Mouse (Mus musculus) embryonic facial prominence, embryonic 14.5 days (tissue): Measurements from ENCODE around the gene Ppp4r3a. TPM values are rescaled to one million over a fixed set of nuclear protein-coding genes. Genes with fewer than 3 reads are reported as not detected.

Experiments
- ATAC-seq: fragments of 200-750 bp; cut with Nextera tagmentation; 2 replicates; pipeline ENCODE4 v1.8.0; 2017; ENCODE audit warnings: low read depth, moderate number of reproducible peaks, moderate TSS enrichment
- DNase-seq: peaks from one replicate; pipeline ENCODE4 v3.0.0-alpha.2; 2015; ENCODE audit warnings: low spot score
- H3K27ac ChIP-seq: fragments of 300-500 bp; sonication (generic); replicated peaks from 2 replicates; pipeline ENCODE4 v1.5.1; 2014; ENCODE audit warnings: low read depth, mild to moderate bottlenecking, low read length, moderate library complexity
- H3K27me3 ChIP-seq: fragments of 300-500 bp; sonication (generic); replicated peaks from 2 replicates; pipeline ENCODE4 v1.6.1; 2014; ENCODE audit warnings: low read length; ENCODE audit not compliant: control insufficient read depth, insufficient read depth
- H3K36me3 ChIP-seq: fragments of 300-500 bp; sonication (generic); 2 replicates; pipeline ENCODE4 v1.6.1; 2014; ENCODE audit warnings: low read length, mixed read lengths; ENCODE audit not compliant: control insufficient read depth, insufficient read depth
- H3K4me1 ChIP-seq: fragments of 300-500 bp; sonication (generic); 2 replicates; pipeline ENCODE4 v1.6.1; 2014; ENCODE audit warnings: antibody characterized with exemption, low read length; ENCODE audit not compliant: control insufficient read depth, insufficient read depth
- H3K4me2 ChIP-seq: fragments of 300-500 bp; sonication (generic); 2 replicates; pipeline ENCODE4 v1.6.1; 2014; ENCODE audit warnings: low read depth, mild to moderate bottlenecking, low read length, moderate library complexity, mixed read lengths
- H3K4me3 ChIP-seq: fragments of 300-500 bp; sonication (generic); 2 replicates; pipeline ENCODE4 v1.5.1; 2014; ENCODE audit warnings: low read depth, mild to moderate bottlenecking, low read length
- H3K9ac ChIP-seq: fragments of 300-500 bp; sonication (generic); 2 replicates; pipeline ENCODE4 v1.6.1; 2014; ENCODE audit warnings: low read depth, mild to moderate bottlenecking, low read length, moderate library complexity, mixed read lengths
- H3K9me3 ChIP-seq: fragments of 300-500 bp; sonication (generic); 2 replicates; pipeline ENCODE4 v1.6.1; 2016; ENCODE audit warnings: low read length; ENCODE audit not compliant: control insufficient read depth
- WGBS: fragments of 180-500 bp; shearing (Covaris S2); extraction: QIAGEN DNeasy Blood & Tissue Kit; methylation state at CpG from one replicate; pipeline ENCODE4 v1.1.7; 2014; 5-methylcytosine and 5-hydroxymethylcytosine counted together
- polyA plus RNA-seq: library from polyadenylated mRNA; unstranded; fragments of >200 nt; fragmentation: Nextera tagmentation; extraction: Ambion mirVana; gene quantifications from 2 replicates; pipeline ENCODE4 v1.2.1, GENCODE M21; 2014

The Ppp4r3a gene
- polyA plus RNA-seq, 1 experiment from 2014 or later: 33.9 TPM

- Histone ChIP-seq H3K4me3 (peak overlapping the region; percentile 70), H3K36me3 (no peaks in the 10 kb centered on the region), H3K9ac (0 out of 2 replicates have a peak overlapping the region, but pooled peaks have one; percentile 35), H3K4me1 (peaks cover 7% of the 10 kb centered on the region; the same call in 1 of the 2 replicates), H3K9me3 (no peaks in the 10 kb centered on the region), H3K4me2 (peak overlapping the region; percentile 95), H3K27ac (no peak overlapping the region), H3K27me3 (peaks cover 36% of the 10 kb centered on the region)
- WGBS: 39% methylated on average over 7 of the region's 7 CpGs
- ATAC-seq (no peak), DNase-seq (peak; percentile 51)
These were observed 57.0 kb downstream of the Ppp4r3a start for GRCm38 (mm10) chr12:101026518-101026917.

GRCm38 (mm10) chr12:101026025-101026424 is 57.5 kb downstream of the Ppp4r3a start:
- H3K9ac ChIP-seq: no peak overlapping the region
- H3K27me3 ChIP-seq: peaks cover 36% of the 10 kb centered on the region
- DNase-seq (no peak), ATAC-seq (no peak)
- peaks cover 7% of the 10 kb centered on the region; the same call in 1 of the 2 replicates for H3K4me1 ChIP-seq
- H3K36me3 ChIP-seq: no peaks in the 10 kb centered on the region
- no peak overlapping the region for H3K4me2 ChIP-seq
- WGBS: 77% methylated on average over 4 of the region's 4 CpGs
- no peak overlapping the region for H3K27ac ChIP-seq
- H3K9me3 ChIP-seq: no peaks in the 10 kb centered on the region
- H3K4me3 ChIP-seq: no peak overlapping the region

GRCm38 (mm10) chr12:101025379-101025778 is 58.1 kb downstream of the Ppp4r3a start:
- no peak overlapping the region for H3K27ac ChIP-seq
- no peak overlapping the region for H3K4me2 ChIP-seq
- H3K27me3 ChIP-seq: peaks cover 36% of the 10 kb centered on the region
- no peak overlapping the region for H3K4me3 ChIP-seq
- H3K4me1 ChIP-seq: peaks cover 7% of the 10 kb centered on the region; the same call in 1 of the 2 replicates
- WGBS: 57% methylated on average over 7 of the region's 7 CpGs
- no peaks in the 10 kb centered on the region for H3K36me3 ChIP-seq
- H3K9me3 ChIP-seq: no peaks in the 10 kb centered on the region
- DNase-seq: peak; percentile 73
- H3K9ac ChIP-seq: no peak overlapping the region
- peak; percentile 53; the same call in 1 of the 2 replicates for ATAC-seq

- H3K27me3 ChIP-seq: peaks cover 36% of the 10 kb centered on the region
- no peak overlapping the region for H3K4me2 ChIP-seq
- H3K27ac ChIP-seq: no peak overlapping the region
- no peak for DNase-seq
- no peaks in the 10 kb centered on the region for H3K9me3 ChIP-seq
- peaks cover 7% of the 10 kb centered on the region; the same call in 1 of the 2 replicates for H3K4me1 ChIP-seq
- H3K9ac ChIP-seq: no peak overlapping the region
- H3K36me3 ChIP-seq: no peaks in the 10 kb centered on the region
- H3K4me3 ChIP-seq: no peak overlapping the region
- ATAC-seq: no peak
- 58% methylated on average over 8 of the region's 8 CpGs for WGBS
These were observed 58.7 kb downstream of the Ppp4r3a start for GRCm38 (mm10) chr12:101024824-101025223.

- 84% methylated on average over 11 of the region's 11 CpGs for WGBS
- ATAC-seq (no peak), DNase-seq (no peak)
- peaks cover 11% of the 10 kb centered on the region for H3K4me1 ChIP-seq
- H3K9me3 ChIP-seq: no peaks in the 10 kb centered on the region
- H3K4me2 ChIP-seq: no peak overlapping the region
- no peak overlapping the region for H3K9ac ChIP-seq
- no peak overlapping the region for H3K4me3 ChIP-seq
- no peak overlapping the region for H3K27ac ChIP-seq
- H3K27me3 ChIP-seq: peaks cover 26% of the 10 kb centered on the region
- H3K36me3 ChIP-seq: no peaks in the 10 kb centered on the region
These were observed 60.4 kb downstream of the Ppp4r3a start for GRCm38 (mm10) chr12:101023143-101023542.

- H3K27ac ChIP-seq: no peak overlapping the region
- H3K4me1 ChIP-seq: peaks cover 19% of the 10 kb centered on the region
- H3K4me3 ChIP-seq: no peak overlapping the region
- no peak overlapping the region for H3K4me2 ChIP-seq
- DNase-seq (no peak), ATAC-seq (no peak)
- WGBS: 93% methylated on average over 8 of the region's 8 CpGs
- H3K27me3 ChIP-seq: peaks cover 19% of the 10 kb centered on the region
- H3K36me3 ChIP-seq: no peaks in the 10 kb centered on the region
- no peaks in the 10 kb centered on the region for H3K9me3 ChIP-seq
- no peak overlapping the region for H3K9ac ChIP-seq
These were observed 61.1 kb downstream of the Ppp4r3a start for GRCm38 (mm10) chr12:101022353-101022752.

- no peak overlapping the region for H3K27ac ChIP-seq
- DNase-seq: no peak
- no peaks in the 10 kb centered on the region for H3K9me3 ChIP-seq
- no peak for ATAC-seq
- WGBS: 49% methylated on average over 9 of the region's 9 CpGs
- no peak overlapping the region for H3K4me2 ChIP-seq
- H3K9ac ChIP-seq: no peak overlapping the region
- no peak overlapping the region for H3K4me3 ChIP-seq
- peaks cover 15% of the 10 kb centered on the region for H3K4me1 ChIP-seq
- H3K27me3 ChIP-seq: peaks cover 12% of the 10 kb centered on the region
- H3K36me3 ChIP-seq: no peaks in the 10 kb centered on the region
These were observed 61.8 kb downstream of the Ppp4r3a start for GRCm38 (mm10) chr12:101021484-101022226.

GRCm38 (mm10) chr12:101020210-101021015 is 63.1 kb downstream of the Ppp4r3a start:
- Histone ChIP-seq H3K36me3 (no peaks in the 10 kb centered on the region), H3K27ac (no peak overlapping the region), H3K4me3 (no peak overlapping the region), H3K4me2 (no peak overlapping the region), H3K9ac (no peak overlapping the region), H3K9me3 (no peaks in the 10 kb centered on the region), H3K27me3 (0 out of 2 replicates have a peak, but pooled peaks cover 3% of the 10 kb centered on the region), H3K4me1 (peaks cover 21% of the 10 kb centered on the region)
- WGBS: 78% methylated on average over 15 of the region's 15 CpGs
- peak; percentile 45; the same call in 1 of the 2 replicates for ATAC-seq
- DNase-seq: peak; percentile 58
